Mouse (Mus musculus): ENCODE measurements around the gene Xpo5.

The Xpo5 gene

GRCm38 (mm10) chr17:46262201-46262694 lies 59.7 kb downstream of the Xpo5 start:
- DNase-seq, result no peak

GRCm38 (mm10) chr17:46265502-46265901 lies 62.9 kb downstream of the Xpo5 start:
- no peak for DNase-seq

GRCm38 (mm10) chr17:46265918-46266618 lies 63.5 kb downstream of the Xpo5 start:
- DNase-seq, result peak; percentile 89

- no peak for DNase-seq
Observed at GRCm38 (mm10) chr17:46266986-46267385, 64.4 kb downstream of the Xpo5 start.

GRCm38 (mm10) chr17:46267511-46267910 lies 64.9 kb downstream of the Xpo5 start:
- no peak for DNase-seq

GRCm38 (mm10) chr17:46268026-46268720 lies 65.6 kb downstream of the Xpo5 start:
- DNase-seq, result no peak

- DNase-seq, result peak; percentile 58
Observed at GRCm38 (mm10) chr17:46269771-46270534, 67.4 kb downstream of the Xpo5 start.

GRCm38 (mm10) chr17:46272058-46272457 lies 69.5 kb downstream of the Xpo5 start:
- no peak for DNase-seq

- DNase-seq, result peak; percentile 60
Observed at GRCm38 (mm10) chr17:46272675-46273074, 70.1 kb downstream of the Xpo5 start.

- DNase-seq, result no peak
Observed at GRCm38 (mm10) chr17:46273803-46274236, 71.2 kb downstream of the Xpo5 start.

- DNase-seq, result no peak
Observed at GRCm38 (mm10) chr17:46274465-46274864, 71.9 kb downstream of the Xpo5 start.

GRCm38 (mm10) chr17:46275034-46275433 lies 72.5 kb downstream of the Xpo5 start:
- no peak for DNase-seq

- DNase-seq, result no peak
Observed at GRCm38 (mm10) chr17:46275506-46275905, 72.9 kb downstream of the Xpo5 start.

GRCm38 (mm10) chr17:46277586-46277985 lies 75.0 kb downstream of the Xpo5 start:
- DNase-seq, result no peak

GRCm38 (mm10) chr17:46278011-46278765 lies 75.6 kb downstream of the Xpo5 start:
- DNase-seq, result no peak

GRCm38 (mm10) chr17:46282483-46283123 lies 80.0 kb downstream of the Xpo5 start, which contains the start of gene Tjap1:
Gene Tjap1 (minus strand): TSS chr17:46283026.
- peak; percentile 96 for DNase-seq

- DNase-seq, result no peak
Observed at GRCm38 (mm10) chr17:46283140-46283539, 80.6 kb downstream of the Xpo5 start.

- DNase-seq, result no peak
Observed at GRCm38 (mm10) chr17:46283911-46284310, 81.3 kb downstream of the Xpo5 start.

- no peak for DNase-seq
Observed at GRCm38 (mm10) chr17:46284653-46285052, 82.1 kb downstream of the Xpo5 start.

GRCm38 (mm10) chr17:46285407-46285806 lies 82.8 kb downstream of the Xpo5 start:
- DNase-seq, result no peak

- DNase-seq, result peak; percentile 92
Observed at GRCm38 (mm10) chr17:46287678-46288095, 85.1 kb downstream of the Xpo5 start.

Measured in kidney, postnatal 10 days (tissue).